Mouse (Mus musculus): ENCODE results near the gene Nlrc4. TPM values are rescaled to one million over a fixed set of nuclear protein-coding genes. Genes with fewer than 3 reads are reported as not detected.
A peak's percentile ranks its signal among the peaks of the same experiment; 100 is the strongest.

Nlrc4 gene
- polyA plus RNA-seq, 1 experiment from 2014 or later: 0.30 TPM

DNA sequence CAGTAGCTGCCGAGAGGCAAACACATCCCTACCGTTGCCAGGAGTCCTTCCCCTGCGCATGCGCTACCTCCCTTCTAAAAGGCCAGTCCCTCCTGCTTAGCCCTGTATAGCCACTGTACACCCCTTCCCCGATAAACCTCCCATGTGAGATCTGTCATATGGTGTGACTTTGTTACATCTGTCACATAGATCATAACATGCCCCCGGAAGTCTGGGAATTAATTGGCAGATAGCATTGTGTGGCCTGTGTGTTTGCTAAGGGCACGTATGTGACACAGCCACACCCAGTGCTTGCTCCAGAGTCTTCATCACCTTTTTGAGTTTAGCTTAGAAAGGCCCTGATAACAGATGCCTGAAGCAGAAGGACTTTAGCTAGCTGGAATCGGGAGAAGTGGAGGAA is 28.9 kb downstream of the Nlrc4 start:
- no peak overlapping the region for H3K4me3 ChIP-seq (ENCODE audit: control insufficient read depth in 1 of 2, insufficient read depth in 1 of 2, low read depth in 1 of 2, low read length in 2 of 2)
- H3K27ac ChIP-seq (replicated peaks in 1 of 2; ENCODE audit: control insufficient read depth in 1 of 2, insufficient read depth in 1 of 2, low read depth in 2 of 2, low read length in 2 of 2): peak overlapping the region in 1 of 2 experiments; percentile 10; a peak in 1 of 4 replicates
- ATAC-seq (ENCODE audit: insufficient number of reproducible peaks, insufficient read depth, low FRiP score, low read depth): no peak
- H3K9ac ChIP-seq (ENCODE audit: low read length): no peak overlapping the region
- H3K4me1 ChIP-seq (ENCODE audit: control insufficient read depth in 2 of 2, insufficient read depth in 2 of 2, low read length in 2 of 2): peaks cover 8 to 13% of the 10 kb centered on the region in 2 experiments
- no peak overlapping the region for H3K4me2 ChIP-seq (ENCODE audit: low read length)
- 0 out of 2 replicates have a peak, but pooled peaks cover 3% of the 10 kb centered on the region for H3K9me3 ChIP-seq (ENCODE audit: control insufficient read depth, low read length)
- peaks cover 22% of the 10 kb centered on the region for H3K36me3 ChIP-seq (ENCODE audit: control insufficient read depth, insufficient read depth, low read length)
- WGBS: 62% methylated on average over 8 of the region's 8 CpGs
- H3K27me3 ChIP-seq (ENCODE audit: control insufficient read depth, insufficient read depth, low read length): no peaks in the 10 kb centered on the region

DNA sequence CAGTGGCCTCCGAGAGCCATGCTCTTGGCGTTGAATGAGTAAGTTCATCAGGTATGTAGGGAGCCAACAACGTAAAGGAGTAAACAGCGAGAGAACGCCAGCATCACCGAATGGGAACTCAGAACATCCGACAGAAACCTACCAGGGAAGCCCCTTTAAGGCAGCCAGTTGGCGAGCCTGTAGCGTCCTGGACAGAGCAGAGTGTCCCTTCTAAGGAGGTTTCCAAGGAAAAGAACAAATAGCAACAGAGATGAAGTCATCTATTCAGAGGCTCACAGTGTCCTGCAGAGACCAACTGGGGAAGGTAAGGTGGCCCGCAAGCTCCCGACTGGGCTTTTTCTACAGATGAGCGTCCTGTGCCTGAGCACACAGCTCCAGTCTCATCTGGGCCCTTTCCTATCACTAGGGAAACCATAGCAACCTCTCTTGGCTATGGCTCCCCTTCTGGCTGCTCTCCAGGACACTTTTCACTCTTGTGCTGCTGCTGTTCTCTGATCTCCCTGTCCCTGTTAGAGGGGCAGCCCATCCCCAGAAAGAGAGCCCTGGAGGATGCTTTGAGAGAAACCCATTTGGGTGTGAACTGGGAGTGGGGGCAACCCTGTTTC is 34.4 kb downstream of the Nlrc4 start:
- Histone ChIP-seq H3K36me3 (ENCODE audit: control insufficient read depth, insufficient read depth, low read length) (peaks cover 67% of the 10 kb centered on the region), H3K9ac (ENCODE audit: low read length) (no peak overlapping the region), H3K27ac (replicated peaks in 1 of 2; ENCODE audit: control insufficient read depth in 1 of 2, insufficient read depth in 1 of 2, low read depth in 2 of 2, low read length in 2 of 2) (no peak overlapping the region), H3K4me1 (ENCODE audit: control insufficient read depth in 2 of 2, insufficient read depth in 2 of 2, low read length in 2 of 2) (peaks cover 0 to 6% of the 10 kb centered on the region in 2 experiments; a peak in 2 of 4 replicates), H3K27me3 (ENCODE audit: control insufficient read depth, insufficient read depth, low read length) (no peaks in the 10 kb centered on the region), H3K9me3 (ENCODE audit: control insufficient read depth, low read length) (0 out of 2 replicates have a peak, but pooled peaks cover 3% of the 10 kb centered on the region), H3K4me3 (ENCODE audit: control insufficient read depth in 1 of 2, insufficient read depth in 1 of 2, low read depth in 1 of 2, low read length in 2 of 2) (no peak overlapping the region), H3K4me2 (ENCODE audit: low read length) (no peak overlapping the region)
- ATAC-seq (ENCODE audit: insufficient number of reproducible peaks, insufficient read depth, low FRiP score, low read depth): peak; percentile 59
- WGBS: 73% methylated on average over 12 of the region's 12 CpGs

DNA sequence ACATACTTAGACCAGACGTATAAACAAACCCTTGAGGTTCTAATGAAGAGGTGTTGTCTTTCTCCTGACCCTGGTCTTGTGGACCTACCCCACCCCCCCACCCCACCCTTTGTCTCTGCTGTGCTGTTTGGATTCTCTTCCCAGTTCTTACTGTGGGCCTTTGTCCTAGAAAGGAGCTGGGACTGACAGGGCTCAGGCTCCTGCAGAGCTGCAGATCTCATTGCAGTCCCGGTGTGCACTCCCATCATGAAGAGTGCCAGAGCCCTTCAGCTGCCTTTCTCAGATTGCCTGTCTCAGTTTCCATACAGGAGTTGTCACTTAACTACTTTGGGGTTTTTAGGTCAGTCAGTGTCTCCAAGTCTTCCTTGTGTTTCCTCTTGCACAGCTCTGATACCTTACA is 38.3 kb downstream of the Nlrc4 start:
- Histone ChIP-seq H3K4me2 (ENCODE audit: low read length) (no peak overlapping the region), H3K27ac (replicated peaks in 1 of 2; ENCODE audit: control insufficient read depth in 1 of 2, insufficient read depth in 1 of 2, low read depth in 2 of 2, low read length in 2 of 2) (no peak overlapping the region), H3K36me3 (ENCODE audit: control insufficient read depth, insufficient read depth, low read length) (peaks cover 83% of the 10 kb centered on the region), H3K9me3 (ENCODE audit: control insufficient read depth, low read length) (no peaks in the 10 kb centered on the region), H3K27me3 (ENCODE audit: control insufficient read depth, insufficient read depth, low read length) (no peaks in the 10 kb centered on the region), H3K9ac (ENCODE audit: low read length) (no peak overlapping the region), H3K4me1 (ENCODE audit: control insufficient read depth in 2 of 2, insufficient read depth in 2 of 2, low read length in 2 of 2) (peaks cover 0 to 6% of the 10 kb centered on the region in 2 experiments; a peak in 2 of 4 replicates), H3K4me3 (ENCODE audit: control insufficient read depth in 1 of 2, insufficient read depth in 1 of 2, low read depth in 1 of 2, low read length in 2 of 2) (no peak overlapping the region)
- 80% methylated on average over 2 of the region's 2 CpGs for WGBS
- ATAC-seq (ENCODE audit: insufficient number of reproducible peaks, insufficient read depth, low FRiP score, low read depth): no peak

GRCm38 (mm10) chr17:74418171-74418570 is 40.8 kb downstream of the Nlrc4 start:
- Histone ChIP-seq H3K27ac (replicated peaks in 1 of 2; ENCODE audit: control insufficient read depth in 1 of 2, insufficient read depth in 1 of 2, low read depth in 2 of 2, low read length in 2 of 2) (no peak overlapping the region), H3K27me3 (ENCODE audit: control insufficient read depth, insufficient read depth, low read length) (no peaks in the 10 kb centered on the region), H3K4me3 (ENCODE audit: control insufficient read depth in 1 of 2, insufficient read depth in 1 of 2, low read depth in 1 of 2, low read length in 2 of 2) (no peak overlapping the region), H3K9me3 (ENCODE audit: control insufficient read depth, low read length) (no peaks in the 10 kb centered on the region), H3K36me3 (ENCODE audit: control insufficient read depth, insufficient read depth, low read length) (peaks cover 86% of the 10 kb centered on the region), H3K4me2 (ENCODE audit: low read length) (no peak overlapping the region), H3K9ac (ENCODE audit: low read length) (no peak overlapping the region), H3K4me1 (ENCODE audit: control insufficient read depth in 2 of 2, insufficient read depth in 2 of 2, low read length in 2 of 2) (no peaks in the 10 kb centered on the region)
- WGBS: 82% methylated on average over 4 of the region's 4 CpGs
- no peak for ATAC-seq (ENCODE audit: insufficient number of reproducible peaks, insufficient read depth, low FRiP score, low read depth)

GRCm38 (mm10) chr17:74416841-74417360 is 42.0 kb downstream of the Nlrc4 start:
- ATAC-seq (ENCODE audit: insufficient number of reproducible peaks, insufficient read depth, low FRiP score, low read depth): no peak
- no peak overlapping the region for H3K9ac ChIP-seq (ENCODE audit: low read length)
- no peak overlapping the region for H3K4me2 ChIP-seq (ENCODE audit: low read length)
- H3K27ac ChIP-seq (replicated peaks in 1 of 2; ENCODE audit: control insufficient read depth in 1 of 2, insufficient read depth in 1 of 2, low read depth in 2 of 2, low read length in 2 of 2): no peak overlapping the region
- no peaks in the 10 kb centered on the region for H3K4me1 ChIP-seq (ENCODE audit: control insufficient read depth in 2 of 2, insufficient read depth in 2 of 2, low read length in 2 of 2)
- H3K4me3 ChIP-seq (ENCODE audit: control insufficient read depth in 1 of 2, insufficient read depth in 1 of 2, low read depth in 1 of 2, low read length in 2 of 2): no peak overlapping the region
- peaks cover 89% of the 10 kb centered on the region for H3K36me3 ChIP-seq (ENCODE audit: control insufficient read depth, insufficient read depth, low read length)
- 89% methylated on average over 8 of the region's 8 CpGs for WGBS
- no peaks in the 10 kb centered on the region for H3K9me3 ChIP-seq (ENCODE audit: control insufficient read depth, low read length)
- no peaks in the 10 kb centered on the region for H3K27me3 ChIP-seq (ENCODE audit: control insufficient read depth, insufficient read depth, low read length)

DNA sequence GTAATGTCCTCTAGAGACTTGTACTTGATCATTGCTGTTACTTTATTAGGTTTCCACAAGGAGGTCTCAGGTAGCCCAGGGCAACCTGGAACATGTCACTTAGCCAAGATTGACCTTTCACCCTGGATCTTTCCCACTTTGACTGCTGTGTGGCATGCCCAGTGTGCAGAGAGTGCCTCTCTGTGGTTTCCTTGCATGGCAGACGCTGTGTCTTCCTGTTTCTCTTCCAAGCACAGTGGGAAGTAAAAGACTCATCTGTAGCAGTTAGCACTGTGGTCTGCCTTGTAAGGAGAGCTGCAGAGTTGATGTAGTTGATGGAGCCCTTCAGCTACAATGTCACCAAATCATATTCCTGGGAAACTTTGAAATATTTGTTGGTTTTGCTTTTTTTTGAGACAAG is 44.3 kb downstream of the Nlrc4 start:
- Histone ChIP-seq H3K27me3 (ENCODE audit: control insufficient read depth, insufficient read depth, low read length) (no peaks in the 10 kb centered on the region), H3K4me2 (ENCODE audit: low read length) (no peak overlapping the region), H3K4me1 (ENCODE audit: control insufficient read depth in 2 of 2, insufficient read depth in 2 of 2, low read length in 2 of 2) (no peaks in the 10 kb centered on the region), H3K9ac (ENCODE audit: low read length) (no peak overlapping the region), H3K36me3 (ENCODE audit: control insufficient read depth, insufficient read depth, low read length) (peaks cover 91% of the 10 kb centered on the region), H3K9me3 (ENCODE audit: control insufficient read depth, low read length) (no peaks in the 10 kb centered on the region), H3K27ac (replicated peaks in 1 of 2; ENCODE audit: control insufficient read depth in 1 of 2, insufficient read depth in 1 of 2, low read depth in 2 of 2, low read length in 2 of 2) (no peak overlapping the region), H3K4me3 (ENCODE audit: control insufficient read depth in 1 of 2, insufficient read depth in 1 of 2, low read depth in 1 of 2, low read length in 2 of 2) (no peak overlapping the region)
- no peak for ATAC-seq (ENCODE audit: insufficient number of reproducible peaks, insufficient read depth, low FRiP score, low read depth)
- 72% methylated on average over 1 of the region's 1 CpGs for WGBS

GRCm38 (mm10) chr17:74413324-74413723 is 45.6 kb downstream of the Nlrc4 start:
- no peaks in the 10 kb centered on the region for H3K27me3 ChIP-seq (ENCODE audit: control insufficient read depth, insufficient read depth, low read length)
- no peaks in the 10 kb centered on the region; a peak in 1 of 4 replicates for H3K4me1 ChIP-seq (ENCODE audit: control insufficient read depth in 2 of 2, insufficient read depth in 2 of 2, low read length in 2 of 2)

DNA sequence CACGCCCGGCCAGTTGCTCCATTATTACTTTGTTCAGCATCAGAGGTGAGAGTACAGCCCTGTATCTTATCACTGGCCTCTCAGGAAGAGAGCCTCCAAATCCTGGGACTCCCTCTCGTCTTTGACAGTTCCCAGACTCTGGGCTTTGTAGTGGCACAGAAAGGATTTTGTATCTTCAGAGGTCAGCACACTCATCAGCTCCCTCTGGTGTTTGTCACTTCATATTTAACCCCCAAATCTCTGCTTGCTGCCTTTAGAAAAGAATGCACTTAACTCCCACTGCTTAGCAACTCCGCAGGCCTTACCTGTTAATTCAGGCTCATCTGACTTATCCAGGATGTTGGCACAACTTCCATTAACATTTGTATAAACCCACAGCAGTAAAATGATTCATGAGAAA is 49.2 kb downstream of the Nlrc4 start:
- H3K4me1 ChIP-seq (ENCODE audit: control insufficient read depth in 2 of 2, insufficient read depth in 2 of 2, low read length in 2 of 2): no peaks in the 10 kb centered on the region; a peak in 1 of 4 replicates
- peaks cover 86% of the 10 kb centered on the region for H3K36me3 ChIP-seq (ENCODE audit: control insufficient read depth, insufficient read depth, low read length)
- ATAC-seq (ENCODE audit: insufficient number of reproducible peaks, insufficient read depth, low FRiP score, low read depth): no peak
- H3K9me3 ChIP-seq (ENCODE audit: control insufficient read depth, low read length): no peaks in the 10 kb centered on the region
- H3K27ac ChIP-seq (replicated peaks in 1 of 2; ENCODE audit: control insufficient read depth in 1 of 2, insufficient read depth in 1 of 2, low read depth in 2 of 2, low read length in 2 of 2): no peak overlapping the region
- H3K27me3 ChIP-seq (ENCODE audit: control insufficient read depth, insufficient read depth, low read length): no peaks in the 10 kb centered on the region
- no peak overlapping the region for H3K9ac ChIP-seq (ENCODE audit: low read length)
- H3K4me2 ChIP-seq (ENCODE audit: low read length): no peak overlapping the region
- 29% methylated on average over 4 of the region's 4 CpGs for WGBS
- H3K4me3 ChIP-seq (ENCODE audit: control insufficient read depth in 1 of 2, insufficient read depth in 1 of 2, low read depth in 1 of 2, low read length in 2 of 2): no peak overlapping the region

More at GRCm38 (mm10) chr17:74413324-74413723, 45.6 kb downstream of the Nlrc4 start:
- no peak overlapping the region for H3K9ac ChIP-seq (ENCODE audit: low read length)
- H3K36me3 ChIP-seq (ENCODE audit: control insufficient read depth, insufficient read depth, low read length): peaks cover 92% of the 10 kb centered on the region
- H3K4me3 ChIP-seq (ENCODE audit: control insufficient read depth in 1 of 2, insufficient read depth in 1 of 2, low read depth in 1 of 2, low read length in 2 of 2): no peak overlapping the region
- H3K4me2 ChIP-seq (ENCODE audit: low read length): no peak overlapping the region
- no peak for ATAC-seq (ENCODE audit: insufficient number of reproducible peaks, insufficient read depth, low FRiP score, low read depth)
- no peaks in the 10 kb centered on the region for H3K9me3 ChIP-seq (ENCODE audit: control insufficient read depth, low read length)
- H3K27ac ChIP-seq (replicated peaks in 1 of 2; ENCODE audit: control insufficient read depth in 1 of 2, insufficient read depth in 1 of 2, low read depth in 2 of 2, low read length in 2 of 2): no peak overlapping the region
- 89% methylated on average over 8 of the region's 8 CpGs for WGBS
